Mouse (Mus musculus) mouse trophoblast stem cell (cell line): ENCODE results near the gene Vmo1.
"Not testable (repeated sequence)": the region's sequence is repeated elsewhere in the genome, so short reads cannot be mapped to it uniquely, and the experiment has no call there.

Experiments used
- in situ Hi-C, 2 experiments: fragments of 300-500 bp; cut with MseI, MboI; formaldehyde crosslinking; loops; 2 replicates in 1 of 2; 3 replicates in 1 of 2; pipeline ENCODE4 v1.15.1; 2025

The Vmo1 gene

DNA sequence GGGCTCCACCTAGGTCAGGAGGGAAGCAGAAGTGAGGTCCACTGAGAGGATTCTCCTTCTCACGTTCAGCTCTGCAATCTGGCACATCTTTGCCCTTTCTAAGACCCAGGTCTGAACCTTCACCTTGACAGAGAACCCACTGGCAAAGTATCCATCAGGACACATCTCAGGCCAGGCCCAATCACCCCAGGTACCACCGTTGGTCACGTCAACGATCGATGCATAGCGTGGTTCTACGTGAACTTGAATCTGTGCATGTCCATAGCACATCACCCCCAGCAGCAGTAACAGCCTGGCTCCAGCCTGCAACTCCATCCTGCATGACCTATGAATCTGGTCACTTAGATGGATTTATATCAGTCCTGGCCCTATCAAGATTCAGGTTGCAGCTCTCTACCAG lies at the start of gene Vmo1:
Gene Vmo1 (minus strand): TSS at position 329 of the 400 bp plus-strand sequence.
- in situ Hi-C loops = loop anchor here in 1 of 2 experiments (10.0 kb wide), 1 partner anchor 111 kb away; no protein-coding TSS in a partner anchor

DNA sequence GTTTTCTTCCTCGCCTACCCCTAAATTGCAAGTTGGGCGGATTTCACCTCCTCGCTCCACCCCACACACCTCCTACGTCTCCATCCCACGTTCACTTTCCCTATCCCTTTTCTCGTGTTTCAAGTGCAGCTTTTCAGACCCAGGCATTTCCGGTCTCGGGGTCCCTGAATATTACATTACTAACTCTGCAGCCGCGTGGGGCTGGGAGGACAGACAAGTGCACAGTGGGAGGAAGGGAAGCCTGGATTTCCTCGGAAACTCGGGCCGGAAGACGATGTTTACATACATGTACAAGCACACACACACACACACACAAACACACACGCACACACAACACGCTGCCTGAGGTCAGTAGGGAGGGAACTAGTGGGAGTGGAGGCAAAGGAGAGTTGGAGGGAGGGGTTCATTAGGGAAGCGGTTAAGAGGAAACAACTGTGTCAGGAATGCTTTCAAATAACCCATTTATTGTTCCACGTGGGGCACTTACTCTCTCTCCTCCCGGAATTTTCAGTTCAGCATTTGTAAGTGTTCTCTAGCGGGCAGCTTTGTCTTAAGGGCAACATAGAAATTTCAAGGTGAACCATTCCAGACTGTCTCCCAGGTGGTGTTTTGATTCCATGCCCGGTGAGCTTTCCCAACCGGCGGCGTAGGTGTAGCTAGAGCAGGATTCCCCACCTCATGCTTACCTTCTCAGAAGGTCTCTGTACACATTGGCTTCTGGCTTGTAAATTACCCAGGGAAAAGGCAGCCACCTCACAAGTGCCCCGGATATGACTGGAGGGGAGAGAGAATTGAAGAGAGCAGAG lies 49.3 kb upstream of the Vmo1 start:
- in situ Hi-C loops = no loop called here

DNA sequence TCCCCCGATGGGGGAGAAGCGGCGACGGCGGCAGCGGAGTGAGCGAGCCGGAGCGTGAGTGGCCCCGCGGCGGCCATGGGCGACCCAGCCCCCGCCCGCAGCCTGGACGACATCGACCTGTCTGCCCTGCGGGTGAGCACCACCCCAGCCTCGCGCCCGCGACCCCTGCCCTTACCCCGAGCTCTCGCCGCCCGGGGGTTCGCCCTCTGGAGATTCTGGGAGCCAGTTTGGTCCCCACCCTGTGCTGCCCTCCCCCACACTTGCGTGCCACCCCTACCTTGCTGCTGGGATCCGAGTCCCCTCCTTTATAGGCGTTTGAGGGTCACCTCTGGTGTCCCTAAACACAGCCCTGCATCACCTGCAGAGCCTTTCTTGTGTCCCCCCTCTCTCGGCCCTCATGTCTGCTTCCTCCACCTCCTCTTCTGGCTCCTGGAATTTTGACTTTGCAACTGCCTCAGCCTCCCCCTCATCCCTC lies 48.6 kb upstream of the Vmo1 start:
- in situ Hi-C loops = no loop called here

DNA sequence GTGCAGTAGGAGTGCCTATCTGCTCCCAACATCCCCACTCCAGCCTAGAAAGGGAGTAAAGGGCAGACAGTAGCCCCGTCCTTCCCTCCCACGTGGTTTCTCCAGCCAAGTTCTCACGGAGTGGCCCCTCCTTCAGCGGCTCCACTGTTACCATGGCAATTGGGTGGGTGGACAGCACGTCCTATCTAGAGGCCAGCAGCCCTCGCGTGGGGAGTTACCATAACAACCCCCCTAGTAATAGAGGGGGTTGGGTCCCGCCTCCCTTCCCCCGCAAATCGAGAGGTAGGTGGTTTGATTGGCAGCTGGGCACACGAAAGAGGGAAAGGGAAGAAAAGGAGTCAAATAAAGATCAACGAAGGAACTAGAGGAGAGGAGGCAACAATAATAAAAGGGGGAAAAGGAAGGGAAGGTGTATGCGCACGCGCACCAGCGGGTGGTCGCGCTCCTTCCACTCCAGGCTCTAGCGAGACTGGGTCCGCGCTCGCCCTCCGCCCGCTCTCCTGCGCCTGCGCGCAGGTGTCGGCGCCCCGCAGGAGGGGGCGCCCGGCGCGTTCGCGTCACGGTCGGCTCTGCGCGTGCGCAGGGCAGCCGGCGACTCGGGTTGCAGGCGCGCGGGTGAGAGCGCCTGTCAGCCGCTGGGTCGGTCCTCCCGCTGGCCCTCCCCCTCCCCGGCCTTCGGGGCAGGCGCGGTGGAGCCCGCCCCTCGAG lies 48.0 kb upstream of the Vmo1 start, which contains the start of gene Mink1:
Gene Mink1 (plus strand): TSS at position 595 of the 708 bp plus-strand sequence.
- in situ Hi-C loops = no loop called here

DNA sequence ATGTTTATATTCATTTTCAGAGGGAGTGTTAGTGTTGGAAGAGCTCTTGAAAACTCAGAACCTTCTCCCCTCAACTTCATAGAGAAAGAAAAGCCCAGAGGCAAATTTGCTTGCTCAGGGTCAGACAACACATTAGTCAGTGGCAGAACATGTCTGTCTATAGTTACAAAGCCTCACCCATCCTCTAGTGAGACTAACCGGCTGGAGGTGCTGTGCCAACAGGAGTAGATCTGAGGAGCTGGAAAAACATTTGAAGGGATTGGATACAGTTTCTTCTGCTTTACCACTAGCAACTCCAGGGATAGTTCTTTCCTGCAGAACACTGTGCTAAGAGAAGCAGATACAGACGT lies 47.5 kb upstream of the Vmo1 start:
- in situ Hi-C loops = no loop called here

DNA sequence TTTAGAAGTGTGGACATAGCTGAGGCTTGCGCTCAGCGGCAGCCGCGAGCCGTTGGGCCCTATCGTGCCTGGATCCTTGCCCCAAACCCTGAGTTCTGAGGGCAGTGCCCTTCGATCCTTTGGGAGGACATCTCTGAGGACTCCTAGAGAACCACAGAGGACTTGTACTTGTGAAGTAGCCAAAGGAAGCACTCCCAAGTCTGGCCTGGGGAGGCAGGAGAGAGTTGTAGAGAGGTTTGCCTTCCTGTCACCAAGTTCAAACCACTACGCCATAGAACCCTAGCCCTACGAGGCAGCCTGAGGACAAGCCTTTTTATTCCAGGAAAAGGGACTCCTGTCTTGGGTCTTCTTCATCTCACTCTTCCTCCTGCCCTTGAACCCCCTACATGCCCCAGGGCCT lies 43.1 kb upstream of the Vmo1 start:
- in situ Hi-C loops = no loop called here

DNA sequence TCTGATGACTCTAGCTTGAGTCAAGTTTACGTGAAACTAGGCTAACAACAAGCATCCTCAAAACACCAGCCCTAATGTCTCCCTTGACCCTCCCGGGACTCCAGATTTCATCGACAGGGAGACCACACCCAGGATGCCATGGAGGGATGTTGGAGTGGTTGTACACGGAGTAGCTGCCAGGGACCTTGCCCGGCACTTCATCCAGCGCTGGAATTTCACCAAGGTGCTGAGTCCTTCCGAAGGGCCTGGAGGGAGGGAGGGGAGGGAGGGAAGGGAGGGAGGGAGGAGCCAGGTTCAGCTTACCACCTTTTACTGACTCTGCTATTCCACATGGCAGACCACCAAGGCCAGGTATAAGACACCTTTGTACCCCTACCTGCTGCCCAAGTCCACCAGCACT lies 39.5 kb upstream of the Vmo1 start:
- in situ Hi-C loops = no loop called here

DNA sequence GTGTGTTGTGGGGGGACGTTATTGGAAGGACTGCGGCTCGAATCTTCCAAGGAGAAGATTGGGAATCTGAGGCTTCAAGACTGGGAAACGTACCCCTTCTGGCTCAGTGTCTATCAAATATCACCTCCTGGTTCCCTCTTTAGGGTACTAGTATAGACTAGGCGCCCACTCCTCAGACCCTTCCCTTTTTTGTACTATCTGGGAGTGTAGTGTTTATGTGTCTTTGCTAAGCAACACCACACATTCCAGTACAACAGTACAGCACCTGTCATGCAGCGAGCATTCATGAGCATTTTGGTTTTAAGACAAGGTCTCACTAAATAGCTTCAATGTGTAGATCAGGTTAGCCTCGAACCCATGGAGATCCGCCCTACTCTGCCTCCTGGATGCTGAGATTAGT lies 37.1 kb upstream of the Vmo1 start:
- in situ Hi-C loops = no loop called here

DNA sequence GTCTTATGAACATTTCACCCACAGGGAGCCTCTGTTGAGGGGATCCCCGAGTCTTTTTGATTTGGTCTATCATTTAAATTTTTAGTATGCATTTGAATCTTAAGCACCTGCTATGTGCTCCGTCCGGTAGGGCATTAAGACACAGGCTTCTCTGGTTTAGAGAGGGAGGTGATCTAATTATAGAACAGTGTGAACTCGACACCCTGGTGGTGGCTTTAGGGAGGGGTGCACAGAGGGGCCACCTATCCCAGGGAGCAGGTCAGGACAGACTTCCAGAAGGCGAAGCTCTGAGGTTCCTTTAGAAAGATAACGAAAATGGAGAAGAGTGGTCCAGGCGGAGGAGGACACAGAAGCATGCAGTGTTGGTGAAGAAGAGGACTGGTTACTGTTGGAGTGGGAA lies 30.1 kb upstream of the Vmo1 start:
- in situ Hi-C loops = no loop called here

DNA sequence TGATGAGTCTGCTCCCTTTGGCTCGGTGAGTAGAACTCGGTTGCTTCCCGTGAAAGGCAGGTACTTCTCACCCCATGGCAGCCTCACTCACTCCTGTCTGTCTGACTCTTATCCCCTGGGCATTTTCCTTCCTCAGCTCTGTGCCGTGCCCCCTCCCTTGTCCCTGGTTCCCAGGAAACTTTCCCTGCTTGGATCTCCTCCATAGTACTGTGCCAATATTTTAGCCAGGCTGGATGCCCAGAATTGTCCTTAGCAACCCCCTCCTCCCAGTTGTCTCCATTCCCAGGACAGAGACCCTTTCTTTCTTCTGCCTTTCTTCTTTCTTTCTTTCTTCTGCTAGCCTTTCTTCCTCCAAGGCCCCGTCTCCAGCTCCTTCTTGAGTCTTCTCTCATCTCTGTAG lies 27.0 kb upstream of the Vmo1 start:
- in situ Hi-C loops = no loop called here

DNA sequence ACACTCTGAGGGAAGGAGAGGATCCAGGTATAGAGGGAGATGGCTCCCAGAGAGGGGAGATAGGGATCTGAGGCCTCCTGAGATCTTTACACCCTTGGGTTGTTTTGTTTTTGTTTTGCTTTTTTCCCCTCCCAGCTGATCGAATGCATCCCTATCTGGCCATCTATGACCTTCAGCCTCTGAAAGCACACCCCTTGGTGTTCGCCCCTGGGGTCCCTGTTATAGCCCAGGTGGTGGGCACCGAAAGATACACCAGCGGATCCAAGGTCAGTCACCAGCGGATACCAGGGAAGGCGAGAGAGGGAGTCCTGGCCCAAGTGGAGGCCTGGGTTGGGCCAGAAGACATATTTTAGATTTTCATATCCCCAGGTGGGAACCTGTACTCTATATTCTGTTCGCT lies 26.5 kb upstream of the Vmo1 start:
- in situ Hi-C loops = no loop called here

DNA sequence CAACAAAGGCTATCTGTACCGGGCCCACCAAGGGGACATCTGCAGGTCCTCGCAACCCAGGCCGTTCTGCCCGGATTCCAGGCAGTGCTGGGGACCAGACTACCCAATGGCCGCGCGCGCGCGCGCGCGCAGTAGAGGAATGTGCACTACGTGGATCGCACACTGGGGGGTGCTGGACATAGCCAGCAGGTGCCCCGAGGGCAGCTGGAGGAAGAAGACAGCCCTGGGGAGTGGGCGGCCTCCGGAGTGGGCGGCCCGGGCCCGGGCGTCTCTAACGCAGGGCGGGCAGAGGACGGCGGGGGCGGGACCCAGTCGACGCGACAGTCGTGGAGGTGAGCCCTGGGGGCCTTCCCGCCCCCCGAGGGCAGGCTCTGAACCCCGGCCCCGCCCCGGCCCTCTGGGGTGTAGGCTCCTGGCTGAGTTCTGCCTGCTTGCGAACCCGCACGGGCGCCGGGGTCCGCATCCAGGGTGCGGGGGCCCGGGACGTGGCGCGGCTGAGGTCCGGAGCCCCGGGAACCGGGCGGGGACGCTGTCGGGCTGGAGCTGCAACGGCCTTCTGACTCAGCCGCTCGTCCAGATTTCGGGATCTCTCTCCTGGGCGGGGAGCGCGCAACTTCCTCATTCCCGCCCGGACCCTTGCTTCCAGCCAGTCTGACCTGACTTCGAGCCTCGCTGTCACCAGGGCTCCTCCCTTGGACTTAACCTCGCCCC lies 25.6 kb upstream of the Vmo1 start, which contains the start of gene Pld2:
Gene Pld2 (plus strand): TSS at position 188 of the 711 bp plus-strand sequence.
- in situ Hi-C loops = loop anchor here (5.0 kb wide), 1 partner anchor 62 kb away; no protein-coding TSS in a partner anchor

DNA sequence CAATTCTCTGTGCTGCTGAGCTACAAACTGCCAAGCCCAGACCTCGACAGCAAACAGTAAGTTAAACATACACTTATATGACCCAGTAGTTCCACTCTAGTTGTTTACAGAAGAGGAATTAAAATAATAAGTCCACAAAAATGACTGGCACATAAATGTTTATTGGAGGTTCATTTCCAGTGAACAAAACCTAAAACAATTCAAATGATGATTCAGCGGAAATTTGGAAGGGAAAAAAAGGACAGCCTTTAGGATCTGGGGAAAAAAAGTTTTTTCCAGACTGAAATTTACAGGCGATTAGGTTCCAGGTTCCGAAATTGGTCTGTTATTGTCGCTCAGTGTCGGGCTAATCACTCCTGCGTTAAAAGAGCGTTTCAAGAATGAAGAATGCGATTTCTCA lies 25.0 kb upstream of the Vmo1 start:
- in situ Hi-C loops = loop anchor here (5.0 kb wide), 1 partner anchor 63 kb away; no protein-coding TSS in a partner anchor

DNA sequence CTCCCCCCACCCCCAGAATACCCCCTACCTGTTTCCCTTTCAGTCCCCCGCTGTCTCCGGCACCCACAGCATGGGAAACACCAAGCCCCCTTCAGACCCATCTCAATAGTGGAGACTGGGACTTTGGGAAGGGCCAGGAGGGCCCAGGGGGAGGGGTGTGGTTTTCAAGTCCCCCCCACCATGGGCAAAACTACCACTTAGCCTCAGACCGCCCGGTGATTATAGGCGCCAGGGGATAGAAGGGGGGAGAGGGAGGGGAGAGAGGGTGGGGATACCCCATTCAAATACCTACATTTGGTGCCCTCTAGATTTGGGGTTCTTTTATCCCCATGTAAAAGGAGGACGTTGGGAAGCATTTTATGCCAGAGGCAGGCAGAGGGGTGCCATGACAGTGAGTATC lies 18.4 kb upstream of the Vmo1 start, which contains the start of gene Gm40193:
Gene Gm40193 (minus strand): TSS at position 101 of the 400 bp plus-strand sequence.
- in situ Hi-C loops = no loop called here

DNA sequence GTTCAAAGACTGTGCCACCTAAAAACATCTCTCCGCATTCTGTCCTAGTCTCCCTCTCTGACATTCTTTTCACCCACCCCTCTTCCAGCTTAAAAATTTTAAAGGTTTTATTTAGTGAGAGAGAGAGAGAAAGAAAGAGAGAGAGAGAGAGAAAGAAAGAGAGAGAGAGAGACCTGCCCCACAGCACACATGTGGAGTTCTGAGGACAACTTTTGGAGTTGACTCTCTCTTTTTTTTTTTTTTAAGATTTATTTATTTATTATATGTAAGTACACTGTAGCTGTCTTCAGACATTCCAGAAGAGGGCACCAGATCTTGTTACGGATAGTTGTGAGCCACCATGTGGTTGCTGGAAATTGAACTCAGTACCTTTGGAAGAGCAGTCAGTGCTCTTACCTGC lies 16.6 kb upstream of the Vmo1 start:
- in situ Hi-C loops = not testable (repeated sequence)

DNA sequence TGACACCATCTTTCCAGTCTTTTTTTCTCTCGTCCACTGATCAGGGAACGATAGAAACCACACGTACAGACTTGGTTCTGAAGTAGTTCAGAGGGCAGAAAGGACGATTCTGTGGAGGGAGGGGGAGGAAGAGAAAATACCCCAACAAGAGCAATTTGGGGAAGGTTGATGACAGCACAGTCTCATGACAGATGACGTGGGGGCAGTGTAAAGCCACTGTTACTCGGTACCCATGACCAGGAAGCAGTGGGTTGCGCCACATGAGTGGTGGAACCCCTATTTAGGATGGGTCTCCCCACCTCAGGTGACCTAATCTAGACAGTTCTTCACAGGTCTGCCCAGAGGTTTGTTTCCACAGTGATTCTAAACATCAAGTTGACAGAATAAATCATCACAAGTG lies 14.2 kb upstream of the Vmo1 start:
- in situ Hi-C loops = no loop called here

DNA sequence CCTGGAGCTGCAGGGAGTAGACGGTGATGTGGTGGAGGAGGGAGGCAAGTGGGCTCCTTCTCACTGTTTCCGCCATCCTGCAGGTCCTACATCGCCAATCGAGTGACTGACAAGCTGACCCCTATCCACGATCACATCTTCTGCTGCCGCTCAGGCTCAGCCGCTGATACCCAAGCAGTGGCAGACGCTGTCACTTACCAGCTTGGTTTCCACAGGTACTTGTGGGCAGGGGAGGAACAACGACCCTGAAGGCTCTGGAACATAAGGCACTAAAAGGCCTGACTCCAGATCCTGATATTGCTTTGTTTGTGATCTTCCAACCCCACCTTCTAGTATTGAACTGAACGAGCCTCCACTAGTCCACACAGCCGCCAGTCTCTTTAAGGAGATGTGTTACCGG lies 11.8 kb upstream of the Vmo1 start:
- in situ Hi-C loops = no loop called here

DNA sequence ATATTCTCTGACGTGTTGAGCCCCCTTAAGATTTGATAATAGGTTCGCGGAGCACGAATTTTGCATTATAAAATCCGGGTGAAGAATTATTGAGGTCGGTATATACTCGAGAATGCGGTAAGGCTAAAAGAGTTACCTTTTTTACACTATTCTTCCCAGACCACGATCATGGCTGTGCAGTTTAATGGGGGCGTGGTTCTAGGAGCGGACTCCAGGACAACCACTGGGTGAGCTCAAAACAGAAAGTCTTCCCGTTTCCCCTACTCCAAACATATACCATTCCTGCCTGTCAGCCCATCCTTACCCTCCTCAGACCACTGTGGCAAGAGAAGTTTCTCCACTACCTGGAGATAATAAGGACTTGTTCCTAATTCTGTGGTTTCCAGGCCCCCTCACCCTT lies 11.3 kb upstream of the Vmo1 start:
- in situ Hi-C loops = no loop called here

DNA sequence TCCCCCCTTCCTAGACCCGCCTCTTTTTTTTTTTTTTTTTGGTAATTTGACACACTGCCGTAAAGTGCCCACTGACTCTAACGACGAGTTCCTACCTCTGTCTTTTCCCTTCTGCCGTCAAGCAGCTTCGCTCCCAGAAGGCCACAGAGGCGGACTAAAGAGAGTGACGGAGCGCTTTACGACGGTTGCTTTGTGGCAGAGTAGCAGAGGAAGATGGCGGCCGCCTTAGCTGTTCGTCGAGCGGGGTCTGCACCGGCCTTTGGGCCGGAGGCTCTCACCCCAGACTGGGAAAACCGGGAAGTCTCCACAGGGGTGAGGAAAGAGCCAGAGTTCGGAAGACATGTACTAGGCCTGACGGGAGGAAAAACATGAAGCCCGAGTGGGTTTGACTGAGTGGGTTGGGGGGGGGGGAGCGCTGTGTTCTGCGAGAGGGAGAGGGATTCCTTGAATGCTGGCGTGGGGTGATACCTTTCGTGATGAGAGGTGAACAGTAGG lies 10.8 kb upstream of the Vmo1 start, which contains the start of gene Psmb6:
Gene Psmb6 (plus strand): TSS at position 184 of the 495 bp plus-strand sequence.
- in situ Hi-C loops = no loop called here

DNA sequence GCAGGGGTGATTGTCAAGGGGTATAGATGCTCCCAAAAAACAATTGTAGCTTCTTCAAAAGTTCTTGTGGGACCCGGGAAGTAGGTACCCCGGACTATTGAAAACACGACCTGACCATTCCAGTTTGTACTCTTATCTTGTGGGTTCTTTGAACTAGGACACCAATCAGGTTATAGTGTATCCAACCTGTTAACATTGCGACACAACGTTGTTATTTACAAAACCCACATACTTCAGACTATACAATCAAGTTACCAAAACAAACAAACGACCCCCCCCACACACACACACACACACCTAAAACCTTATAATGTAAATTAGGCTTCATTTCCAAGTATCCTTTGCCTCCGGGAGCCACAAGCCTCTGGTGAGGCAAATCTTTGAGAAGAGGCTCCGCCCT lies 10.4 kb upstream of the Vmo1 start:
- in situ Hi-C loops = no loop called here

DNA sequence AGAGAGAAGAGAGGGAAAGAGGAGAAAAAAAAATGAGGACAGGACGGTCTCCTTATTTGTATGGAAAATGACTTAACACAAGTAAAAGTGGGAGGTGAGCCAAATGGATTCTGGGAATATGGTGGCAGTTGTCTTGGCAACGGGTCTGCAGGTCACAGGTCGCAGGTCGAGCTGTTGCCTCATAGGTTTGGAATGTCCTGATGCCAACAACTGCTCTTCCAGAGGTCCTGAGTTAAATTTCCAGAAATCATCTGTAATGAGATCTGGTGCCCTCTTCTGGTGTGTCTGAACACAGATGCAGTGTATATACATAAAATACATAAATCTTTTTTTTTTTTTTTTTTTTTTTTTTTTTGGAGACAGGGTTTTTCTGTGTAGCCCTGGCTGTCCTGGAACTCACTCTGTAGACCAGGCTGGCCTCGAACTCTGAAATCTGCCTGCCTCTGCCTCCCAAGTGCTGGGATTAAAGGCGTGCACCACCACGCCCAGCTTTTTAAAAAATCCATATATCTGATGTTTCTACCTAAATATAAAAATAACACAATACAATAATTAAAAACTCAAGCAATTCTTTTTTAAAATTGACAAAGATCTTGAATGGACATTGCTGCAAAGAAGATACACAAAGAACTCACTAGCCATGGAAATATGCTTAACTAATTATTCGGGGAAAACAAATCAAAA lies 9.0 kb upstream of the Vmo1 start:
- in situ Hi-C loops = not testable (repeated sequence)
